Comparison of ENCODE assay signal across 1 mouse cellular context in the genomic region with DNA sequence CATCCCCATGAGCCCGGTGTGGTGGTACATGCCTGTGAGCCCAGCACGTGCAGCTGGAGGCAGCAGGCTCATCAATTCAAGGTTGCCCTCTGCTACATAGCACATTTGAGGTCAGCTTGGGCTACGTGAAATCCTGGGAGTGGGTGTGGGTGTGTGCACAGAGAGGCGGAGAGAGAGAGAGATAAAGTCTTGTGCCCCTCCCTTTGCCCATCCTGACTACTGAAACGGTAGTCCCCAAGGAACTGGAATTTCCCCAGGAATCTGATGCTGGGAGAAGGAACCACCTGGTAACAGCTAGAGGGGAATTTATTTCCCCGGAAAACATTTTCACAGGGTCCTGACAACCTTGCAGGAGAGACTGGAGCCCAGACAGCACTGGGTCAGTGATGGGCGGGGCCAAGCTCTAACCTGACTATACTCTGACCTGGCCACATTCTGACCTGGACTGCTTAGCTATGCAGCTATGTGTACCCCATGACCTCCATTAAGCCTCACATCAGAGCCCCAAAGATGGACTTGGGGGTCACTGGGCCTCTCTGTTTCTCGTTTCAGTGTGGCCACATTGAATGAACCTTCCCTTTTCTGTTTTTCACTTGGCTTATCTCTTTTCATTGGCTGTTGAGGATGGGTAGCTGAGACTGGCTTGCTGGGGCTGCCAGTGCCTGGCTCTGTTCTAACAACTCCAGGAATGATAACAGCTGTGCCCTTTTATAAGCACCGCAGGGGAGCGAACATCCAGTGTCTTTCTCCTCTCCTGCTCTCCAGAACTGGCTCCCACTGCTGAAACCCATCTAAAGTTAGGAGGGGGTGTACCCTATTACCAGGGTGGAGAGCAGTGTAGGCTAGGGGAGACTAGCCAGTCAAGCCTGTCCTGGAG.
TF ChIP-seq lines count a peak whose summit lies in the region.

No protein-coding gene starts in this region.

TF ChIP-seq in MEL, 35 proteins besides CTCF, POLR2A, EP300 and RAD21 (continued from another document):
- TF ChIP-seq GATA1 (IDR thresholded peaks at IDR 0.05; ENCODE audit: low read depth, low read length) (peak; percentile 50; the same call in 1 of the 2 replicates), MYB (IDR thresholded peaks at IDR 0.05; ENCODE audit: low read depth, low read length) (no peak)
